Comparison of ENCODE assay signal across 12 mouse cellular contexts in genomic region chr8:124476701-124477100, GRCm38 (mm10). TPM values are rescaled to one million over a fixed set of nuclear protein-coding genes. Genes with fewer than 3 reads are reported as not detected.
A peak's percentile ranks its signal among the peaks of the same experiment; 100 is the strongest.
DNase-seq lines count a peak whose midpoint lies in the region; ATAC-seq lines count a peak whose summit lies in the region.
"Had no signal": no experiment of that assay in that cellular context is flagged by ENCODE, and none has a peak within 500 bp of the region (broad histone marks: within the 10 kb centered on the region; RNA-seq: fewer than 3 reads in every experiment).

No protein-coding gene starts in this region.

- DNase-seq in cerebellum, adult 8-10 months: peak; percentile 72
- peak; percentile 9 for DNase-seq in embryo, embryonic 10.5 days (ENCODE audit: low spot score)
- DNase-seq in layer of hippocampus, adult 8-10 months (ENCODE audit: low spot score in 2 of 2): peak; percentile 85 to 87
- peak; percentile 28 for DNase-seq in midbrain, embryonic 14.5 days
- DNase-seq in urinary bladder, postnatal 10 days (ENCODE audit: low spot score): no peak
- DNase-seq in spleen, postnatal 10 days (ENCODE audit: low spot score in 2 of 2): no peak
- DNase-seq in heart, adult 8-10 months (ENCODE audit: low spot score): no peak
- no peak for DNase-seq in adrenal gland, adult 18-20 months (ENCODE audit: low spot score in 2 of 2)
- DNase-seq: heart, adult 11 months; lung, adult 2 months; thymus, postnatal 4 days had no signal

- H3K4me3 ChIP-seq in midbrain, embryonic 14.5 days (replicated peaks; ENCODE audit: low read depth, low read length): no peak overlapping the region

- WGBS in midbrain, embryonic 14.5 days: 42% methylated on average over 9 of the region's 9 CpGs

- no peak overlapping the region for H3K4me2 ChIP-seq in midbrain, embryonic 14.5 days (ENCODE audit: low read length)

- H3K36me3 ChIP-seq in midbrain, embryonic 14.5 days (ENCODE audit: control insufficient read depth, insufficient read depth, low read length): no peaks in the 10 kb centered on the region

- no peak overlapping the region for H3K9ac ChIP-seq in midbrain, embryonic 14.5 days (replicated peaks; ENCODE audit: low read length)

- H3K27me3 ChIP-seq in midbrain, embryonic 14.5 days (ENCODE audit: control insufficient read depth, insufficient read depth, low read length): no peaks in the 10 kb centered on the region

- ATAC-seq in midbrain, embryonic 14.5 days (ENCODE audit: low FRiP score, low TSS enrichment): no peak

- H3K4me1 ChIP-seq in midbrain, embryonic 14.5 days (ENCODE audit: control insufficient read depth, insufficient read depth, low read length): no peaks in the 10 kb centered on the region

- no peak overlapping the region for H3K27ac ChIP-seq in midbrain, embryonic 14.5 days (replicated peaks; ENCODE audit: low read depth, low read length)
- H3K27ac ChIP-seq: kidney, postnatal 0 days had no signal

- H3K9me3 ChIP-seq in midbrain, embryonic 14.5 days (ENCODE audit: control insufficient read depth, low read length): no peaks in the 10 kb centered on the region

RNA-seq across cellular contexts. Expression of gene Pgbd5, which starts 37.2 kb away (rescaled TPM):
- 100 to 1,000 TPM; 221 to 255 (median 242) TPM for total RNA-seq in layer of hippocampus, adult 8-10 months (2022)
- polyA plus RNA-seq in midbrain, embryonic 14.5 days (2014; fragmentation: Nextera tagmentation; extraction: Ambion mirVana): 12.8 and 13.8 TPM in 2 replicates
- total RNA-seq in heart, adult 8-10 months (2022): under 1 TPM; 0.41 to 0.66 (median 0.59) TPM
- total RNA-seq in adrenal gland, adult 18-20 months (2021): 1 to 10 TPM; 3.9 to 6.0 TPM

RNA-seq across cellular contexts. Expression of gene Cog2, which starts 43.9 kb away (rescaled TPM):
- 10 to 100 TPM; 42.8 to 48.9 (median 47.1) TPM for total RNA-seq in layer of hippocampus, adult 8-10 months (2022)
- polyA plus RNA-seq in midbrain, embryonic 14.5 days (2014; fragmentation: Nextera tagmentation; extraction: Ambion mirVana): 33.0 and 39.3 TPM in 2 replicates
- total RNA-seq in heart, adult 8-10 months (2022): 10 to 100 TPM; 21.6 to 26.9 (median 25.4) TPM
- 10 to 100 TPM; 43.9 to 46.5 TPM for total RNA-seq in adrenal gland, adult 18-20 months (2021)

Comparison
In these comparisons a context has a peak if more than half of its experiments do, and no peak if none do; other contexts are left out.
1. DNase-seq: peak in cerebellum, adult 8-10 months (single experiment), embryo, embryonic 10.5 days (single experiment), layer of hippocampus, adult 8-10 months (2 of 2) and midbrain, embryonic 14.5 days (single experiment); none in urinary bladder, postnatal 10 days (single experiment), spleen, postnatal 10 days (0 of 2), heart, adult 8-10 months (single experiment) and adrenal gland, adult 18-20 months (0 of 2).
2. RNA of gene Pgbd5, which starts 37.2 kb away (total RNA-seq): 221 to 255 TPM in layer of hippocampus, adult 8-10 months; 3.9 to 6.0 TPM in adrenal gland, adult 18-20 months and 0.41 to 0.66 TPM in heart, adult 8-10 months; every median in the first group is over 10 times any median in the second.